Mouse (Mus musculus): ENCODE measurements around the gene BC005561. TPM values are rescaled to one million over a fixed set of nuclear protein-coding genes. Genes with fewer than 3 reads are reported as not detected.

The BC005561 gene
- 15.6 and 15.9 TPM in 2 replicates for polyA plus RNA-seq (2015; fragmentation: Nextera tagmentation; extraction: Ambion mirVana)

DNA sequence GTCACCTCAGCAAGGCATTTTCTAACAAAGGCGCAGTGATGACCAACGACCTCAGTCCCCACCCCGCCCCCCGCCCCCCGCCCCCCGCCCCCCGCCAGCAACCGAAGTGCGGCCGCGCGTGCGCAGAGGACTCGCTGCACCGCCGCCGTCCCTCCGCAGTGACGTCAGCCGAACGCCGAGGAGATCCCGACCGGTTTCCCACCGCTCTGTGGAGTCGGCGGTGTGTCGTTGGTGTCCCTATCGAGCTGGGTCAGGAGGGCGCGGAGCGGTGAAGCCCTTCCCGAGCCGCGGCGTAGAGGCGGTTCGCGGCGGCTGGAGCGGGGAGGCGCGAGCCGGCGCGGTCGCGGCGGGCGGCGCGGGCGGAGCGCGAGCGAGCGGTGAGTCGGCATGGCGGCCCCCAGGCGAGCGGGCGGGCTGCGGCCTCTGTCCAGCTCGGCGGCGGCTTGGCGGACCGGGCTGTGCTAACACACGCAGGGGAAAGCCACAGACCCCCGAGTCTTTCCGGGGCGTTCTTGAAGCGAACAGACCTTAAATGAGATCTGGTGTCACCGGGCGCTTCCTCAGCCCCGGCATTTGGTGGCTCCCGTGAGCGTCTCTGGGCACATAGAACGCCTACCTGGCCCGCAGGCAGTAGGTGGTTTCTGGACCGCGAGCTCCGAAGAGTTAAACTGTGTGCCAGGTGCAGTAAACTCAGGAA lies at the start of gene BC005561:
Gene BC005561 (plus strand): TSS at position 158 of the 697 bp plus-strand sequence.
- WGBS = under 1% methylated on average over 70 of the region's 83 CpGs
- Histone ChIP-seq H3K36me3 (peaks cover 26% of the 10 kb centered on the region), H3K4me3 (replicated peaks) (peak within 1 kb of the TSS; percentile 79), H3K27me3 (no peaks in the 10 kb centered on the region), H3K9ac (replicated peaks) (peak within 1 kb of the TSS; percentile 91), H3K27ac (peak within 1 kb of the TSS; percentile 92), H3K4me2 (replicated peaks) (peak within 1 kb of the TSS; percentile 66), H3K9me3 (peaks cover 5% of the 10 kb centered on the region), H3K4me1 (replicated peaks) (peaks cover 16% of the 10 kb centered on the region)
- ATAC-seq = peak; percentile 95

DNA sequence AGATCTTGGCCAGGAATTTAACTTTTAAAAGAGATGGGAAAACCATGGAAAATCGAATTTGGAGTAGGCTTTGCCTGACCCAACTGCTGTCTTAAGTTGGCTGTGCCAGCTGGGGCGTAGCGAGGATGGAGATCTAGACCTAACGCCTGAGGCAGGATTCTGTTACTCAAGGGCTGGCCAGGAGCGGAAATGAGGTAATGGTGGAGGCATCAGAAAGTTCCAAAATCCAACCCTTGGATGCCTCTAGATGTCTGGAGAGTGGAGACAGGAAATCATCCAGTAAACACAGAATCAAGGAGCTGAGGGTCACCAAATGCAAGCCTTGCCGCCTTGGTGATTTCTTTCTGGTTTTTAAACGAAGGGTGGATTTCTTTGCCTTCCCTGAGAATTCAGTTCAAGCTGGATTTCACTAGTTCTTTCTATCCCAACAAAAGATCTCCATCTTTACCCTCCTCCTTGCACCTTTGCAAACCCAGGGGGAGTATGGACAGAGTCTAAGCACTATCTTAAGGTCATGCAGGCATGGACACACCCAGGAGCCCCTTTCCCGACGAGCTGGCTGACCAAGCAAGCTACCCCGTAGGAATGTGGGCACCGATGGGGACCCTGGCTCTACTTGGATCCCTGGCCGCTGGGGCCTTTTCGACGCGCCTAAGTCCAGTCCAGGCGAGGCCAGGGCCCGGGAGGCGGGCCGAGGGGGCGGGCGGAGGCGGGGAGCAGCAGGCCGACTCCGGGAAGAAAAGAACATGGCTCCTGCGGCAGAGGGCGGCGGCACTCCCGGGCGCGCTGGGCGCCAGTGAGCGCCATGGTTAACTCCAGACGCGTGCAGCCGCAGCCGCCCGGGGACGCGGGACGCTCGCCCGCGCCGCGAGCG lies 49.1 kb upstream of the BC005561 start, which contains the start of gene Pkd2:
Gene Pkd2 (plus strand): TSS at position 619 of the 874 bp plus-strand sequence.
- H3K4me2 ChIP-seq (replicated peaks) = peak within 1 kb of the TSS; percentile 77
- no peaks in the 10 kb centered on the region for H3K27me3 ChIP-seq
- WGBS = 12% methylated on average over 43 of the region's 46 CpGs
- H3K9me3 ChIP-seq = peaks cover 7% of the 10 kb centered on the region
- peak; percentile 87 for ATAC-seq
- peak within 1 kb of the TSS; percentile 80 for H3K4me3 ChIP-seq (replicated peaks)
- peaks cover 31% of the 10 kb centered on the region for H3K4me1 ChIP-seq (replicated peaks)
- H3K36me3 ChIP-seq = peaks cover 11% of the 10 kb centered on the region
- peak within 1 kb of the TSS; percentile 91 for H3K27ac ChIP-seq
- H3K9ac ChIP-seq (replicated peaks) = peak within 1 kb of the TSS; percentile 97

DNA sequence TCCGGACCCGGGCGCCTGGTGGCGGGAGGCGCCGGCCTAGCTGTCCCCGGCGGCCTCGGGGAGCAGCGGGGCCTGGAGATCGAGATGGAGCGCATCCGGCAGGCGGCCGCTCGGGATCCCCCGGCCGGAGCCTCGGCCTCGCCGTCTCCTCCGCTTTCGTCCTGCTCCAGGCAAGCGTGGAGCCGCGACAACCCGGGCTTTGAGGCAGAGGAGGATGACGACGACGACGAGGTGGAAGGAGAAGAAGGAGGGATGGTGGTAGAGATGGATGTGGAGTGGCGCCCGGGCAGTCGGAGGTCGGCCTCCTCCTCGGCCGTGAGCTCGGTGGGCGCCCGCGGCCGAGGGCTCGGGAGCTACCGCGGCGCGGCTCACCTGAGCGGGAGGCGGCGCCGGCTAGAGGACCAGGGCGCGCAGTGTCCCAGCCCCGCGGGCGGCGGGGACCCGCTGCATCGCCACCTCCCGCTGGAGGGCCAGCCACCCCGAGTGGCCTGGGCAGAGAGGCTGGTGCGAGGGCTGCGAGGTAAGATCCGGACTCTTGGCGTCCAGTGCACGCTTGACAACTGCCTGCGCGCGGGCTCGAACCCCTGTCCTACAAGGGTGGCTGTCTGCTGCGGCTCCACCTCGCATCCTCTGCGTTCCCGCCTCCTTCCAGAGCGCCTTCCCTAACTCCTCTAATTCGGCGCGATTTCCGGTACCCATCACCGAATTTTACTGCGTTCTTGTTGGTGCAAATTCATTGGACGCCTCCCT lies 48.3 kb upstream of the BC005561 start:
- H3K9me3 ChIP-seq = peaks cover 7% of the 10 kb centered on the region
- WGBS = under 1% methylated on average over 71 of the region's 82 CpGs

DNA sequence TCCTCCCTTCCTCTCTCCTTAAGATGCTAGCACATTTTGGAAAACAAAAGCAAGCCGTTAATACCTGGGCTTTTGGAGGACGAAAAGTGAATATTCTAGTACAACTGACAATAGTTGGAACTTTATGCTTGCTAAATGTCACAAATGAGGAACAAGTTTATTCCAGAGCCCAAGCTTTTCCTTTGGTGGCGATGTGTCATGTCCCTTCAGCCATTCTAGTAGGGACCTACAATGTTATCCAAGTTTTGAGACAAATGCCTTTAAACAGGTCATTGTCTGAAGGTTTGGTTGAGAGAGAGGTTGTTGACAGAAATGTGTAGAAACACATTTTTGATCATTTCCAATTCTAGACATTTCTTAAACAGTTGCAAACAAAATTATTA lies 47.7 kb upstream of the BC005561 start:
- peak overlapping the region; percentile 91 for H3K27ac ChIP-seq
- H3K4me3 ChIP-seq (replicated peaks) = peak overlapping the region; percentile 80
- peaks cover 23% of the 10 kb centered on the region for H3K36me3 ChIP-seq
- peak overlapping the region; percentile 97 for H3K9ac ChIP-seq (replicated peaks)
- peak overlapping the region; percentile 77 for H3K4me2 ChIP-seq (replicated peaks)
- H3K27me3 ChIP-seq = no peaks in the 10 kb centered on the region
- ATAC-seq = no peak
- peaks cover 7% of the 10 kb centered on the region for H3K9me3 ChIP-seq
- peaks cover 31% of the 10 kb centered on the region for H3K4me1 ChIP-seq (replicated peaks)
- 42% methylated on average over 3 of the region's 3 CpGs for WGBS

More for the DNA sequence above, 48.3 kb upstream of the BC005561 start:
- Histone ChIP-seq H3K27me3 (no peaks in the 10 kb centered on the region), H3K4me1 (replicated peaks) (peaks cover 31% of the 10 kb centered on the region), H3K4me2 (replicated peaks) (peak overlapping the region; percentile 77), H3K27ac (peak overlapping the region; percentile 91), H3K4me3 (replicated peaks) (peak overlapping the region; percentile 80), H3K36me3 (peaks cover 18% of the 10 kb centered on the region), H3K9ac (replicated peaks) (peak overlapping the region; percentile 97)
- ATAC-seq = peak; percentile 88

DNA sequence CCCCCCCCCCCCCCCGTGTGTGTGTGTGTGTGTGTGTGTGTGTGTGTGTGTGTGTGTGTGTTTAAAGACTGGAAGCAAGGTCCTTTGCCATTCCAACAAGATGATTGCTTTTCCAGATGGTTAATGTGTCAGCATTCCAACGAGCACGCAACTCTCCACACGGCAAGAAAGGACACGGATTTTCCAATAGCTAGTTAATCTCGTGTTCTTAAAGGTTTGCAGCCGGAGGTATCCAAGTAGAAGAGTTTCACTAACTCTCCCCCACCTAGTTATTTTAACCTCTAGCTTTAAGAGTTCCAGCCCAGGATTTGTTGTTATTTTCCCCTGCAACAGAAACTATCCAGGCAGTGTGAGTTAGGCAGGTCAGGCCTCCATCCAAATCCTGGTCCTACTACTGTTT lies 47.3 kb upstream of the BC005561 start:
- H3K4me2 ChIP-seq (replicated peaks) = peak overlapping the region; percentile 77
- no peaks in the 10 kb centered on the region for H3K27me3 ChIP-seq
- ATAC-seq = no peak
- H3K27ac ChIP-seq = no peak overlapping the region
- peaks cover 31% of the 10 kb centered on the region for H3K4me1 ChIP-seq (replicated peaks)
- H3K36me3 ChIP-seq = peaks cover 27% of the 10 kb centered on the region
- no peak overlapping the region for H3K9ac ChIP-seq (replicated peaks)
- peak overlapping the region; percentile 80 for H3K4me3 ChIP-seq (replicated peaks)
- peaks cover 7% of the 10 kb centered on the region for H3K9me3 ChIP-seq
- WGBS = 66% methylated on average over 6 of the region's 7 CpGs

DNA sequence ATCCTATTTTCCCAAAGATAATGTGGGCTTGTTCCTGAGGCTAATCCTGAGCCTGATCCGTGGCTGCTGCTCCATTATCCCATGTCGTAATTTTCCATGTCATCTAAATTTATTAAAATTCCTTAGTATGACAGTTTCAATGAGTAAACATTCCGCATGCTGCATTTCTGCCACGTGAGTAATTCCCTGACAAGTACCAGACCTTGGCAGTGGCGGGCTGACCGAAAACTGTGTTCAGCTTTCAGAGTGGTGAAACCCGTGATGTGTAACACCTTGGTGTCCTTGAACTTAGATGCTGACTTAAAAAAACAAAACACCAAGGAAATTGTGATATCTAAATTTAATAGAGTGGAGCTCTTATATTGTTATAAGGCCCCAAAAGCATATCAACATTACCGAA lies 42.9 kb upstream of the BC005561 start:
- Histone ChIP-seq H3K4me2 (replicated peaks) (no peak overlapping the region), H3K27ac (no peak overlapping the region), H3K4me1 (replicated peaks) (peaks cover 17% of the 10 kb centered on the region), H3K27me3 (no peaks in the 10 kb centered on the region), H3K9ac (replicated peaks) (no peak overlapping the region), H3K9me3 (no peaks in the 10 kb centered on the region), H3K4me3 (replicated peaks) (no peak overlapping the region), H3K36me3 (peaks cover 47% of the 10 kb centered on the region)
- 92% methylated on average over 8 of the region's 8 CpGs for WGBS
- ATAC-seq = no peak

DNA sequence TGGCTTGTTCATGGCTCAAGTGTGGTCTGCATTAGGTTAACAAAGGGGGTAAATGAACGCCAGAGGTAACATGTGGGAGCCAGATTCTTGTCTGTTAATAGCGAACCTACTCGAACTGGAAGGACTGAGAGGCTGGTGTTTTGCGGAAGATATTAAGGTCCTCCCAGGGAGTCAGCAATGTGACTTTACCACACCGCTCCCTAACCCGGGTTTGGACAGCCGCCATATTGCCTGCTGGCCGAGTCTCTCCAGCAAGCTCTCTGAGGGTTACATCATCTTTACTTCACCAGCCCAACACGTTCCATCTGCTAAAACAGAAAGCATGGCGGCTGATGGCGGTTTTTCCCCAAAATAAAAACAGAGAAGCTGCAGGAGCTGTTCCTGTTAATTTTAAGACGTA lies 42.4 kb upstream of the BC005561 start:
- H3K4me1 ChIP-seq (replicated peaks) = peaks cover 15% of the 10 kb centered on the region
- no peak overlapping the region for H3K4me2 ChIP-seq (replicated peaks)
- H3K4me3 ChIP-seq (replicated peaks) = no peak overlapping the region
- no peaks in the 10 kb centered on the region for H3K9me3 ChIP-seq
- no peak overlapping the region for H3K9ac ChIP-seq (replicated peaks)
- ATAC-seq = no peak
- no peak overlapping the region for H3K27ac ChIP-seq
- H3K36me3 ChIP-seq = peaks cover 50% of the 10 kb centered on the region
- WGBS = 90% methylated on average over 12 of the region's 12 CpGs
- H3K27me3 ChIP-seq = no peaks in the 10 kb centered on the region

DNA sequence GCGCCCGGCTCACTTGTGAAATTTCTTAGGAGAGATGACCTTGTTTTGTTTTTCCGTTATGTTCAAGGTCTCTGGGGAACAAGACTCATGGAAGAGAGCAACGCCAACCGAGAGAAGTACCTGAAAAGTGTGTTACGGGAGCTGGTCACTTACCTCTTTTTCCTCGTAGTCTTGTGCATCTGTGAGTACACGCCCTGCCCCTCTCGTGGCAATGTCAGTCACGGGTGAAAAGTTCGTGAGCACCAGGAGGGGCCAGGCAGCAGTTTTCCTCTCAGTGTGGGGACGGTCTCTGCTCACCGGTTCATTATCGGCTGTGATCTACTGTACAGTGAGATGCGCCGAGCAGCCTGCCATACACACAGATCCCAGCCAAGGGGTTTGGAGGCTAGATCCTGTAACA lies 41.3 kb upstream of the BC005561 start:
- Histone ChIP-seq H3K9ac (replicated peaks) (no peak overlapping the region), H3K36me3 (peaks cover 57% of the 10 kb centered on the region), H3K27ac (no peak overlapping the region), H3K4me2 (replicated peaks) (no peak overlapping the region), H3K4me3 (replicated peaks) (no peak overlapping the region), H3K9me3 (no peaks in the 10 kb centered on the region), H3K4me1 (replicated peaks) (peaks cover 6% of the 10 kb centered on the region; the same call in 1 of the 2 replicates), H3K27me3 (no peaks in the 10 kb centered on the region)
- WGBS = 95% methylated on average over 16 of the region's 16 CpGs
- no peak for ATAC-seq

DNA sequence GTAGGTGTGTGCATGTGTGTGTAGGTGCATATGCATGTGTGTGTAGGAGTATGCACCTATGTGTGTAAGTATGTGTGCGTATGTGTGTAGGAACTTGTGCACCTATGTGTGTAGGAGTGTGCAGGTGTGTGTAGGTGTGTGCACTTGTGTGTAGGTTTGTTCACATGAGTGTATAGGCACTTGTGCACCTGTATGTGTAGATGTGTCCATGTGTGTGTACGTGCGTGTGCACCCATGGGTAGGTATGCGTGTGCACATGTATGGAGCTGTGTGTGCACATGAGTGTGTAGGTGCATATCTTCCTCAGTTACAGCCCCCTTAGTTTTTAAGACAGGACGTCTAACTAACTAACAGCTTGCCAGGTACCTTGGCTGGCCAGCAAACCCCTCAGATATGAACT lies 39.6 kb upstream of the BC005561 start:
- peaks cover 72% of the 10 kb centered on the region for H3K36me3 ChIP-seq
- no peak overlapping the region for H3K9ac ChIP-seq (replicated peaks)
- H3K4me1 ChIP-seq (replicated peaks) = no peaks in the 10 kb centered on the region
- H3K4me3 ChIP-seq (replicated peaks) = no peak overlapping the region
- no peak for ATAC-seq
- H3K27me3 ChIP-seq = no peaks in the 10 kb centered on the region
- H3K4me2 ChIP-seq (replicated peaks) = no peak overlapping the region
- 93% methylated on average over 5 of the region's 5 CpGs for WGBS
- no peak overlapping the region for H3K27ac ChIP-seq
- H3K9me3 ChIP-seq = no peaks in the 10 kb centered on the region

DNA sequence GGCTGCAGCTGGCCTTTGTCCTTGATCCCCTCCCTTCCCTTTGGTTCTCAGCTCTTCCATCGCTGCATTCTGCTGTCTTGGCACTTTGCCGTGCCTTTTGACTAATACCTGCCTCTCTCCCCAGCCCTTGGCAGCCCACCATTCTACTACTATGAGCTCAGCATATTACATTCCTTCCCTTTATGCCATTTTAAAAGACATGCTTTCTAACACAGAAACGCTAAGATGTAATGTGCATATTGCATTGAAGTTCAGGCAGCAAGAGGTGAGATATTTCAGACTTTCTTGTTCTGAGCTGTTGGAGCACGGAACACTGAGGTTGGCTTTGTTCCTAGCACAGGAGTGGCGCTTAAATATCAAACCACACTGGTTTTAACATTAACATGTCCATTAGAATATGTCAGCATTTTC lies 37.2 kb upstream of the BC005561 start:
- Histone ChIP-seq H3K9me3 (no peaks in the 10 kb centered on the region), H3K4me3 (replicated peaks) (no peak overlapping the region), H3K4me2 (replicated peaks) (no peak overlapping the region), H3K9ac (replicated peaks) (no peak overlapping the region), H3K27me3 (no peaks in the 10 kb centered on the region), H3K27ac (no peak overlapping the region), H3K4me1 (replicated peaks) (no peaks in the 10 kb centered on the region), H3K36me3 (peaks cover 50% of the 10 kb centered on the region)
- 92% methylated on average over 5 of the region's 5 CpGs for WGBS
- no peak for ATAC-seq

DNA sequence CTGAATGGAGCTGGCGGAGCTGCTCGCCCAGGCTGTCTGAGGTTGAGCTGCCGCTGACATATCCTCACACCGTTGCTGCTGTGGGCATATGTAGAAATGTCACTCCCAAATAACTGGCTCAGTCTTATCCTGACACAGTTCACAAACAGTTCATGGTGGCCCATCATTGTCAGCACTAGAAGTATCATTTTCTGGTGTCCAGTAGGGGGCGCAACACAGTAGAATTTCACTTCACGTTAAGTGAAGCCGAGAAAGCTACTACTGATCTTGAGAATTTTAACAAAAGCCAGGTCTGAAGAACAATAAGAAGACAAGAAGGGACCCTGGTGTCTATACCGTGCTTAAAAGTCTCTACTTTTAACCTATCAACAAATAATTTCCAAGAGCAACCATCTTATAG lies 35.8 kb upstream of the BC005561 start:
- WGBS = 96% methylated on average over 8 of the region's 8 CpGs
- Histone ChIP-seq H3K9ac (replicated peaks) (no peak overlapping the region), H3K36me3 (peaks cover 44% of the 10 kb centered on the region), H3K27me3 (no peaks in the 10 kb centered on the region), H3K27ac (no peak overlapping the region), H3K4me3 (replicated peaks) (no peak overlapping the region), H3K9me3 (no peaks in the 10 kb centered on the region), H3K4me2 (replicated peaks) (no peak overlapping the region), H3K4me1 (replicated peaks) (no peaks in the 10 kb centered on the region)
- no peak for ATAC-seq
